Mouse (Mus musculus) urinary bladder, postnatal 25 days (tissue): ENCODE measurements around the gene Slc11a2.
"Not testable (repeated sequence)": the region's sequence is repeated elsewhere in the genome, so short reads cannot be mapped to it uniquely, and the experiment has no call there.

Experiments
- DNase-seq: peaks from one replicate; pipeline ENCODE4 v3.0.0; 2022; ENCODE audit warnings: low spot score

The Slc11a2 gene

GRCm38 (mm10) chr15:100349496-100349895 is 75.4 kb downstream of the Slc11a2 start:
- no peak for DNase-seq

DNA sequence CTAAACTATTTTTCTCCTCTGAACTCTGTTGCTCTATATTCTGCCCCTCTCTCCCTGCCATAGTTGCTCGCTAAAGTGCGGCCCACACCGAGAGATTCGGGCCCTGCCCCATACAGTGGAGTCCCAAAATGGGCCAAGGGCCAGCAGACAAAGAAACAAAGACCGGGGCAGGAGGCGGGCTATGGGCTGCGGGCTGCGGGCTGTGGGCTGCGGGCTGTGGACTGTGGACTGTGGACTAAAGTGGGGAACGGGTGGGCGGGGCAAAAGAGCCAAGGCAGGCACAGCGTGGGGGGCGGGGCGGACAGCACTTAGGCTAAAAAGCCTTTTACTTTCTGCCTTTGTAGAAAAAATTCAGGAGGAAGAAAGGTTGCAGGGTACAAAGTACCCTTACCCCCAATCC is 78.1 kb downstream of the Slc11a2 start:
- no peak for DNase-seq

- no peak for DNase-seq
Observed at GRCm38 (mm10) chr15:100345484-100345883, 79.4 kb downstream of the Slc11a2 start.

- DNase-seq = not testable (repeated sequence)
Observed at GRCm38 (mm10) chr15:100341314-100341980, 83.4 kb downstream of the Slc11a2 start.
